Mouse (Mus musculus): Measurements from ENCODE around the gene Dlec1.

The Dlec1 gene

DNA sequence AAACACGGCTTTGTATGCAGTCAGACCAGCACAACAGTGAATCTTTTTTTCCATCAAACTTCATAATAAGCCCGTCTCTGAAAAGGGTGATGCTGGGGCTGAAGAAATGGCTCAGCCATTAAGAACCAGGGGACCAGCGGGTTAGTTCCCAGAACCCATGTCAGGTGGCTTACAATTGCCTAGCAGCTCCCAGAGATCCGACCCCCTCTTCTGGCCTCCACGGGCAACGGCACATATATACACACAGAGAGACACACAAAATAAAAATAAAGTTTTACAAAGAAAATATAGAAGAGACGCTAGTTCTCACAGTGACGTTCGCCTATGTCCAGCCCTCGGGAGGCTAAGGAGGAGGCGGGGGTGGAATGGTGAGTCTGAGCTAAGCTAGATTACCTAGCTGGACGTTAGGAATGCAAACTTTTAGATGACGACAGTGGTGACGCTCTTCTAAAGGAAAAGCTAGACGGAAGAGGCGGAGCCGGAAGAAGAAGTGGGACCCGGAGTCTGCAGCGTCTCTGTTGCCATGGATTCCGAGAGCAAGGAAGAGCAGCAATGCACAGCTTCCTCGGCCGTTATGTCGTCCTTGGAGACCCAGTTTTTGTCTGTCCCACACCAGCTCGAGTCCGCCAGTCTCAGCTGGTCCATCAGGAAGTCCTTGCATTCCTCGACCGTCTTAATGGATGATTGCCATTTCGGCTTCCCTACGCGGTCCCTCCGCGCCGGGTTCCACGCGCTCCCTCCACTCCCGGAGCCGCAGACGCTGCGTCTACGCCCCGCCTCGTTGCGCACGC is at the start of gene Dlec1:
Gene Dlec1, plus strand, starts transcription at position 487 of the 791 bp plus-strand sequence.
- peak; percentile 94 for DNase-seq (ENCODE audit: low read depth, low spot score)

DNA sequence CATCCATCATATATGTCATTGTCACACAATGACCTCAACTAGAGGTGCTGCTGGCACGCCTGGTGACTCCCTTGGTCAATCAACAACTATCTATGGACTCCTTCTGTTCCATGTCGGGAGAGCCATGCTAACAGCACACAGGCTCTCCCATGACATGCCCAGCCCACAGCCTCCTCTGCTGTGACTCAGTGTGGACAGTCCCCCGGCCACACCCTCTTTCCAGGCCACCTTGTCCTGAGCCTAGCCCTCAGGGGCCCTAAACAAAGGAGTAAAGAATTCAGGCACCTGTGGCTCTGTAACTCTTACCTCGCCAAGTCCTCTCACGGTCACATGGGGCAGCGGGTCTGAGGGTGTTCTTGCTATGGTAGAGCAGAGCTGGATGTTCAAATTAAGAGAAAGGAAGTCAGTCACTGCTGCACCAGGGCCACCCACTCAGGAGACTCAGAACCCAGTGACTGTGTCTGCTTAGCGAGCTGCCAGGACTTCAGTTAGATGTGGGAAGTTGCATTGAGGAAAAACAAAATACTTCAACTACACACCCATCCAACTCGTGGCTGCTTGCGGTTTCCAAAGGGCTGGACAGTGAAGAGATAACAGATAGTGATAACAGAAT is 48.2 kb upstream of the Dlec1 start:
- peak; percentile 61 for DNase-seq (ENCODE audit: low read depth, low spot score)

DNA sequence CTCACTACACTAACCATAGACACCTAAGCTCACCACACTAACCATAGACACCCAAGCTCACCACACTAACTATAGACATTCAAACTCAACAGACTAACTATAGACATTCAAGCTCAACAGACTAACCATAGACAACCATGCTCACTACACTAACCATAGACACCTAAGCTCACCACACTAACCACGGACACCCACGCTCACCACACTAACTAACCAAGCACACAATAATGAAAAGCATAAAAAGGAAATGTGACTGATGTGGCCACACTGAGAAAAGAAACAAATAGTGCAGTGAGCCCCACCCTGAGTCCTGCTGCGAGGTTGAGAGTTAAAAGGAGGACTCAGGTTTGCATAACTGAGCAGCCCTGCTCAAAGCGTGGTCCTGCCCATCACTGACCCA is 46.9 kb upstream of the Dlec1 start:
- no peak for DNase-seq (ENCODE audit: low read depth, low spot score)

DNA sequence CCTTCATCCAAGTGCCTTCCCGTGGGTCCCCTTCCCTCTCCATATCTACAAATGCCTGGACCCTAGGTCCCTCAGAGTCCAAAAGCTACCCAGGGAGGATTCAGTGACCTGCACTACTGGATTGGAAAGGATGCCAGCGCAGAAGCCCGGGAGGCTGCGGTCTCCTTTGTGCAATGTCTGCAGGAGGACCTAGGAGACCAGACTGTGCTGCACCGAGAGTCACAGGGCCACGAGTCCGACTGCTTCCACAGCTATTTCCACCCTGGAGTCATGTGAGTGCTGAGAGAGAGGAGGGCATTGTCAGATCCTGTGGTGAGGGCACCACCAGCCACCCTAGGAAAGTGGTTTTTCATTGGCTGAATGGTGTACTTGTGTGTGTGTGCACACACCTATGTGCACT is 44.0 kb upstream of the Dlec1 start:
- no peak for DNase-seq (ENCODE audit: low read depth, low spot score)

GRCm38 (mm10) chr9:119060701-119061100 is 41.6 kb upstream of the Dlec1 start:
- no peak for DNase-seq (ENCODE audit: low read depth, low spot score)

DNA sequence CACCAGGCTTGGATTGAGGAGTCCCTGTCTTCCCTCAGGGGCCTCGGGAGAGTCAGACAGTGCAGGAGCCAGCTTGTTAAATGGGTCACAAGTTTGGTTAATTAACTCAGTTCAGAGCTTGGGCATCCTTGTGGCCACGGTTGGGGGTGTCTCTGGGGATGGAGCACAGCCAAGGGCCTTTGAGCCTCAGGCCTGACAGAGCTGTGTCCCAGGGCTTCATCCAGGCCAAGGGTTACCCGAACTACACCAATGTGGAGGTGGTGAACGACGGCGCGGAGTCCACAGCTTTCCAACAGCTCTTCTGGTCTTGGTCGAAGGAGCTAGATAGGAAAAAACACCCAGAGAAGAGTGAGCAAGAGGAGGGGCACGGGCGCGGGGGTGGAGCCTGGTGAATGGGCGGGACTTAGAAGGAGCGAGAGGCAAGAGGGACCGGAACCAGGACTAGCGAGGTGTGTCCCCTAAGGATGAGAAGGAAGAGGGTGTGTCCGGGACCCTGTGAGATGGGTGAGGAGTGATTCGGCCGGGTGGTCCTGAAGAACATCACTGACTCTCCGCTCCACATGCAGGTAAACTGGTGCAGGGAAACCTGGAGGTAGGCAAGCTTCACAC is 39.1 kb upstream of the Dlec1 start:
- no peak for DNase-seq (ENCODE audit: low read depth, low spot score)

- no peak for DNase-seq (ENCODE audit: low read depth, low spot score)
Measured at GRCm38 (mm10) chr9:119064296-119064695, 38.0 kb upstream of the Dlec1 start.

GRCm38 (mm10) chr9:119067601-119068000 is 34.7 kb upstream of the Dlec1 start:
- peak; percentile 82 for DNase-seq (ENCODE audit: low read depth, low spot score)

DNA sequence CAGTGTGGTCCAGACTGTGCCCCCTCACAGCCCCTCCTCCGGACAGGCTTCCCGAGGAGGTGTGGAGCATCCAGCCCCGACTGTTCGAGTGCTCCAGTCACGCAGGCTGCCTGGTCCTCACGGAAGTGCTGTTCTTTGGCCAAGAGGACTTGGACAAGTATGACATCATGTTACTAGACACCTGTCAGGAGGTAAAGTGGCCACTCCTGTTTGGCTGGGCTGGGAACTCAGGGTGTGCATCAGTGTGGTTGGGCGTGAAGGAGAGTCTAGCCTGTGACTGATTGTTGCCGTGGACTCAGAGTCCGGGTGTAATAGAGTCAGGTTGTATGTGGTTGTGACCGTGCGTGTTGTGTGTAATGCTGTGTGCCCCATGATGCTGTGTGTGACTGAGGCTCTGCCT is 34.0 kb upstream of the Dlec1 start:
- no peak for DNase-seq (ENCODE audit: low read depth, low spot score)

DNA sequence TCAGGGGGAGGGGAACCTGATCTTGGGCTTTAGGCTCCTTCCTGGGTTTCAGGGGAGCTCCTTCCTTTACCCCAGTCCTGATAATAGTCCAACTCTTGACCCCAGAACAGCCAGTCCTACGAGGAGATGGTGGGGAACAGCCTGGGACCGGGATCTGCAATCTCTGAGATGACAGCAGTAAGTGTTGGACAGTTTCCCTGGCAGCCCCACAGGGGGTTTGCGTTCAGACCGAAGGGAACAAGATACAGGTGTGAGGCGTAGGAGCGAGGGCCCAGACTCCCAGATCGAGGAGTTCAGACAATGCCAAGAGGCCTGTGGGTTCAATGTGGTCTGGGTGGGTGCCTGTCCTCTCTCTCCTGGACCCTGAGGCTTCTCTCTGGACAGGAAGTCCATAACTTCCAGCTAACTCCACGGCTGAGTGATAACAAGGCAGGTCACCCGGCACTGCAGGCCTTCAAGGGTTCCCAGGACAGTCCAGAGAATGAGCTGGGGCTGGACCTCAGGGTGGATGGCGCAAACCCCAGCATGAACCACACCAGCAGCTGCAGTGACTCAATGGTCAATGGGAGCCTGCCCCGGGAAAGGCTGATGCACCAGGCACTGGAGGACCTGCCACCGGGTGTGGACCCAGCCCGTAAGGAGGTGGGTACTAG is 32.0 kb upstream of the Dlec1 start:
- no peak for DNase-seq (ENCODE audit: low read depth, low spot score)

- no peak for DNase-seq (ENCODE audit: low read depth, low spot score)
Measured at GRCm38 (mm10) chr9:119071786-119072185, 30.5 kb upstream of the Dlec1 start.

DNA sequence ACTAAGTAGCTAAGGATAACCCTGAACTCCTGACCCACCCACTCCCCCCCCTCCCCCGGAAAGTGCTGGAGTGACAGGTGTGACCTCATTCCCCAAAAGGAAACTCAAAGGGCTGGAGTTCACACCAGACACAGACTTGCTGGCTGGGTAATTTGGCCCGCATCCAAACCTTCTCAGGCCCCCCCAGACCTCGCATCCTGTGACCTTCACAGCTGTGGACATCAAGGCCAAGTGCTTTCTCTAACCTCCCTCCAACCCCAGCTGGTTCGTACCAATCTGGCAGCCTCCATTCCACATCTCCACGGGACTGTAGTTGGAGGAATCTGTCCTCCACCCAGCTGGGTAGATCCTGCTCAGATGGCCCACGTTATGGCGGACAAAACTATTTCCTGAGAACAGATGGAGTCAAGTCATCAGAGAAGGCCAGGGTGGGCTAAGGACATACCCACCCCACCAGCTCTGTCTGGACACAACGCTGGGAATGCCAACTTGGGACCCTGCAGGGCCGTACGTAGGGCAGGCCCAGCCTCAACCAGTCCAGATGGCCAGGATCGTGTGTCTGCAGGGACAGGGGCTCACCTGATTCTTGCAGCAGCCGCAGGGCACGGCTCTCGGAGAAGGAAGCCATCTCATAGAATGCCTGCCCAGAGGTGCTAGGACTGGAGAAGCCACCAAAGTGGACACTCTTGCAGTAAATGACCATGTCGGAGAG is 28.9 kb upstream of the Dlec1 start:
- DNase-seq (ENCODE audit: low read depth, low spot score): no peak

DNA sequence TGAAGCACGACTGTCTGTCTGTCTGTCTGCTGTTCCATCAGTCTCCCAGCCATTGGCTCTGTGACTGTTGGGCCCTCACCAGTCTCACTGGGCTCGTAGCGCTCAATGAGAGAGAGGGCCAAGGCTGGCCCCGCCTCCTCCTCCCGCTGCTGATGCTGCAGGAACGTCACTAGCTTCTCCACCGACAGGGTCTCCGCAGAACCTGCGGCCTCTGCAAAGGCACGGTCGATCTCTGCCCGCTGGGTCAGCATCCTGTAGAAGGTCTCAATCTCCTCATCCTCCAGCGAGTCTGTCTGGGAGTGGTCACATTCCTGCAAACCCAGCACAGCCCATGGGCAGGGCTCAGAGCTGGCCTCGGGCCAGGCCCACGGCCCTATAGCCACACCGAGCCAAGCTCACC is 26.6 kb upstream of the Dlec1 start:
- DNase-seq (ENCODE audit: low read depth, low spot score): no peak

GRCm38 (mm10) chr9:119080040-119080675 is 22.1 kb upstream of the Dlec1 start:
- no peak for DNase-seq (ENCODE audit: low read depth, low spot score)

- no peak for DNase-seq (ENCODE audit: low read depth, low spot score)
Measured at GRCm38 (mm10) chr9:119082039-119082438, 20.2 kb upstream of the Dlec1 start.

GRCm38 (mm10) chr9:119082656-119083430 is 19.4 kb upstream of the Dlec1 start:
- DNase-seq (ENCODE audit: low read depth, low spot score): no peak

DNA sequence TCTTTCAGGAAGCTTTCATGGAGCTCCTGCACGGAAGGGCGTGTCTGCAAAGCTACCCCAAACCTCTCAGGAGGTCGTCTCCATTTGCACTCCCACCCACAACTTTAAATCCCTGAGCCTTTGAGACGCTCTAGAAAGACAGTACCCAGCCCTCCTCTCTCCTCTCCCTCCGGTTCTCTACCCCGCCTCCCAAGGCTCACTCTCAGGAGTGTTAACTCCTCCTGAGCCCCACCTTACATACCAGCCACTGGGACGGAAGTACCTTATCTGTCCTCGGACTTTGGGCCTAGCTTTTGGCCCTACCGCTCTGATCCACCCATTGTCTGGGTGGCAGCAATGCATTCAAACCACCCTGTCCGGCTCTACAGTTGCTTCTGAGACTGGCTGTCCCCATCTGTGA is 18.3 kb upstream of the Dlec1 start:
- DNase-seq (ENCODE audit: low read depth, low spot score): no peak

- no peak for DNase-seq (ENCODE audit: low read depth, low spot score)
Measured at GRCm38 (mm10) chr9:119086451-119086850, 15.8 kb upstream of the Dlec1 start.

DNA sequence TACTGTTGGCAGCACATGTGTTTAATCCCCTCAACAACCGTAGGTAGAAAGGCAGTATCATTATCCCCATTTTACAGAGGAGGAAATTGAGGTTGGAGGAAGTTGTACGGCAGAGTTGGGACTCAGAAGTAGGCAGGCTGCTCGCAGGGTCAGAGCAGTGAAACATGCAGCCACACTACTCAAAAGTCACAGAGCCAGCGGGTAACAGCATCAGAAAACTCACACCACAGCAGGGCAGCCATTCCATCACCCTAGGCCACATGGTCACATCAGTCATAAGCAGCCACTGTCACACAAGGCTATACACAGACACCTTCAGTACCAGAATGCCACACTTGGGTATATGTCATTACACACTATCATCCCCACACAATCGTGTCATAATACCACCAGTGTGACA is 15.0 kb upstream of the Dlec1 start:
- DNase-seq (ENCODE audit: low read depth, low spot score): no peak

DNA sequence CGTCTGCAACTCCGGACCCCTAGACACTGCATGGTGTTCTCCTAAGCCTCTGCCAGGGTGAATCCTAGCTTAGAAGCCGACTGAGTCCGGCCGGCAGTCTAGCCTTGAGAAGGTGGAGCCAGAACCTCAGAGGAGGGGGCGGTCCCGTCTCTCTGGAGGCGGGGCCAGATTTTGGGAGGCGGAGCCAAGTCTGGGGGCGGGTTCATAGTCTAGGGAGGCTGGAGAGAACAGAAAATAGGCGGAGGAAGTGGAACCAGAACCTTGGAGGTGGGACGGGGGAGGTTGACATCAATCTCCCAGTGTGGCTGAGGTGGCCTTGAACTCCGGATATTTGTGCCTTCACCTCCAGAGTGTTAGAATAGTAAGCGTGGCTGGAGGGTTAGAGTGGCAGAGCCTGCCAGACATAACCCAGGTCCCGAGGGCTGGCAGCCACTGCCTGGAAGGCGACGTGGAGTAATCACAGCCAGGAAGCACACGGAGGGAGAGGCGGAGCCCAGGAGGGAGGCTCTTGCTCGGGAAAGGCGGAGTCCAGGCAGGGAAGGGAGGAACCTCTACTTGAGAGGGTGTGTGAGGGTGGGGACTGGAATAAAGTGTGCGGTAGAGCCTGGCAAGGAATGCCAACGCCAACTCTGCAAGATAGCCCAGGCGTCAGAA is 14.0 kb upstream of the Dlec1 start:
- peak; percentile 83 for DNase-seq (ENCODE audit: low read depth, low spot score)

All from brain, adult 2 months (tissue).